Mouse (Mus musculus): ENCODE data around the gene Smarcd1. TPM values are rescaled to one million over a fixed set of nuclear protein-coding genes. Genes with fewer than 3 reads are reported as not detected.

Gene Smarcd1
- total and polyA plus RNA-seq, 2 experiments, result 2.0 to 8.5 TPM

- H3K27me3 ChIP-seq (ENCODE audit: control insufficient read depth, insufficient read depth, low read length), result no peaks in the 10 kb centered on the region
- no peak overlapping the region for H3K9ac ChIP-seq (ENCODE audit: low read depth, low read length)
- DNase-seq (ENCODE audit: extremely low read depth, low read depth, low spot score), result no peak
- no peaks in the 10 kb centered on the region for H3K4me1 ChIP-seq (ENCODE audit: control insufficient read depth, insufficient read depth, low read length)
- no peak overlapping the region for H3K4me3 ChIP-seq (ENCODE audit: insufficient read depth, low read depth, low read length)
- no peak overlapping the region for H3K27ac ChIP-seq (replicated peaks; ENCODE audit: insufficient read depth, low read depth, low read length)
- no peak for TF ChIP-seq POLR2A (IDR thresholded peaks at IDR 0.05; ENCODE audit: extremely low read depth, insufficient read depth, low read length)
- TF ChIP-seq CTCF (IDR thresholded peaks at IDR 0.05; ENCODE audit: low read depth, low read length), result no peak
- H3K36me3 ChIP-seq (ENCODE audit: control insufficient read depth, insufficient read depth, low read length), result no peaks in the 10 kb centered on the region
- H3K79me2 ChIP-seq (ENCODE audit: control insufficient read depth, insufficient read depth, low read length), result no peaks in the 10 kb centered on the region
- 68% methylated on average over 4 of the region's 4 CpGs for WGBS
Measured at GRCm38 (mm10) chr15:99690924-99691323, 11.0 kb upstream of the Smarcd1 start.

DNA sequence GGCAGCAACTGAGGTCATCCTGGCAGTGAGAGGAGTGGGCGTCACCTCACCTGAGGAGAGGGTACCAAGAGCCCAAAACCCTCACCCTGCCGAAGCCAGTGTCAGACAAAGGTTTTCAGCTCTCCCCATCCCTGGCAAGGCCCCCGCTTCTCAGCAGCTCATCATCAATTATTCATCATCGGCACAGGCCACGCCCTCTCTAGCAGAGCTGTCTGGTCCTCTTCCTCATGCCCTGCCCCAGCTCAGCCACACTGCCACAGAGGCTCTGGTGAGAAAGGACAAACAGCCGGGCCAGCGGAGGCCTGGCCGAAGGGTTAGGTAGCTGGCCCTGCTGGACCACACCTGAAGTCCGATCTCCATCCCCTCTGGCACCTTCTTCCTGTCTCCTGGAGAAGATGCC lies 10.0 kb upstream of the Smarcd1 start:
- WGBS, result 68% methylated on average over 9 of the region's 9 CpGs
- Histone ChIP-seq H3K27me3 (ENCODE audit: control insufficient read depth, insufficient read depth, low read length) (no peaks in the 10 kb centered on the region), H3K4me1 (ENCODE audit: control insufficient read depth, insufficient read depth, low read length) (no peaks in the 10 kb centered on the region), H3K27ac (replicated peaks; ENCODE audit: insufficient read depth, low read depth, low read length) (no peak overlapping the region), H3K9ac (ENCODE audit: low read depth, low read length) (no peak overlapping the region), H3K4me3 (ENCODE audit: insufficient read depth, low read depth, low read length) (no peak overlapping the region), H3K36me3 (ENCODE audit: control insufficient read depth, insufficient read depth, low read length) (no peaks in the 10 kb centered on the region), H3K79me2 (ENCODE audit: control insufficient read depth, insufficient read depth, low read length) (no peaks in the 10 kb centered on the region)
- no peak for TF ChIP-seq POLR2A (IDR thresholded peaks at IDR 0.05; ENCODE audit: extremely low read depth, insufficient read depth, low read length)
- TF ChIP-seq CTCF (IDR thresholded peaks at IDR 0.05; ENCODE audit: low read depth, low read length), result no peak
- no peak for DNase-seq (ENCODE audit: extremely low read depth, low read depth, low spot score)

DNA sequence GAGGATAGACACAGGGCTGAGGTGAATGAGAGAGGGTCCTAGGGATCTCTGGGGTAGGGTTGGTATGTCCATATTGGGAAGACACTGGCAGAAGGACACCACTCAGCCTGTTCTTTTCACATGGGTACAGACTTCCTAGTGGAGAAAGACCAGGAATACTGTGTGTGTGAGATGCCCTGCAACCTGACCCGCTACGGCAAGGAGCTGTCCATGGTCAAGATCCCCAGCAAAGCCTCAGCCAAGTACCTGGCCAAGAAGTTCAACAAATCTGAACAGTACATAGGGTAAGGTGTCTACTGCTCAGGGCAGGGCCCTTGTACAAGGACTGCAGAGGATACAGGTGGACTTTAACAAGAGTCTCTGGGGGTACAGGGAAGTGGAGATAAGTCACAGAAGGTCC lies 4.6 kb upstream of the Smarcd1 start:
- Histone ChIP-seq H3K4me3 (ENCODE audit: insufficient read depth, low read depth, low read length) (no peak overlapping the region), H3K4me1 (ENCODE audit: control insufficient read depth, insufficient read depth, low read length) (peaks cover 6% of the 10 kb centered on the region; the same call in 1 of the 2 replicates), H3K9ac (ENCODE audit: low read depth, low read length) (no peak overlapping the region), H3K79me2 (ENCODE audit: control insufficient read depth, insufficient read depth, low read length) (0 out of 2 replicates have a peak, but pooled peaks cover 3% of the 10 kb centered on the region), H3K36me3 (ENCODE audit: control insufficient read depth, insufficient read depth, low read length) (no peaks in the 10 kb centered on the region), H3K27me3 (ENCODE audit: control insufficient read depth, insufficient read depth, low read length) (no peaks in the 10 kb centered on the region), H3K27ac (replicated peaks; ENCODE audit: insufficient read depth, low read depth, low read length) (no peak overlapping the region)
- TF ChIP-seq CTCF (IDR thresholded peaks at IDR 0.05; ENCODE audit: low read depth, low read length) (no peak), POLR2A (IDR thresholded peaks at IDR 0.05; ENCODE audit: extremely low read depth, insufficient read depth, low read length) (no peak)
- no peak for DNase-seq (ENCODE audit: extremely low read depth, low read depth, low spot score)
- WGBS, result 37% methylated on average over 2 of the region's 2 CpGs

- Histone ChIP-seq H3K79me2 (ENCODE audit: control insufficient read depth, insufficient read depth, low read length) (0 out of 2 replicates have a peak, but pooled peaks cover 3% of the 10 kb centered on the region), H3K27me3 (ENCODE audit: control insufficient read depth, insufficient read depth, low read length) (no peaks in the 10 kb centered on the region), H3K9ac (ENCODE audit: low read depth, low read length) (no peak overlapping the region), H3K36me3 (ENCODE audit: control insufficient read depth, insufficient read depth, low read length) (no peaks in the 10 kb centered on the region), H3K4me3 (ENCODE audit: insufficient read depth, low read depth, low read length) (no peak overlapping the region), H3K27ac (replicated peaks; ENCODE audit: insufficient read depth, low read depth, low read length) (no peak overlapping the region), H3K4me1 (ENCODE audit: control insufficient read depth, insufficient read depth, low read length) (peaks cover 6% of the 10 kb centered on the region; the same call in 1 of the 2 replicates)
- 42% methylated on average over 20 of the region's 20 CpGs for WGBS
- TF ChIP-seq CTCF (IDR thresholded peaks at IDR 0.05; ENCODE audit: low read depth, low read length) (no peak), POLR2A (IDR thresholded peaks at IDR 0.05; ENCODE audit: extremely low read depth, insufficient read depth, low read length) (no peak)
- DNase-seq (ENCODE audit: extremely low read depth, low read depth, low spot score), result no peak
Measured at GRCm38 (mm10) chr15:99698533-99699085, 3.3 kb upstream of the Smarcd1 start.

DNA sequence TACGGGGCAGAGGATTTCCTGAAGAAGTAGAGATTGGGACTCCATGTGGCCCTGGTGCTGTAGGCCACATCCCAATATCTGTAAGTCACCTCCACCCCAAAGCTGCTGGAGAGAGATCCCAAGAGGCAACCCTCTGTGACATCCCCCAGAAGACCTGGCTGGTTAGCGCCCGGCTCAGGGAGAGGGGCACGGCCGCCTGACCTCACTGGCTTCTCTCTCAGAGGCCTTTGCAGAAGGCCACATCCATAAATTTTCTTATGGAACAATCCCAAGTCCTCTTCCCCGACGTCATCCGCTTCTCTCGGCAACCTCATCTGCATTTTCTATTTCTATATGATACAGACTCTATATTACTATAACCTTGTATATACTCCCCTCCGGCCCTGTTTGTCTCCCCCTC lies 2.2 kb upstream of the Smarcd1 start:
- 89% methylated on average over 10 of the region's 10 CpGs for WGBS
- Histone ChIP-seq H3K36me3 (ENCODE audit: control insufficient read depth, insufficient read depth, low read length) (no peaks in the 10 kb centered on the region), H3K27ac (replicated peaks; ENCODE audit: insufficient read depth, low read depth, low read length) (no peak overlapping the region), H3K27me3 (ENCODE audit: control insufficient read depth, insufficient read depth, low read length) (no peaks in the 10 kb centered on the region), H3K79me2 (ENCODE audit: control insufficient read depth, insufficient read depth, low read length) (0 out of 2 replicates have a peak, but pooled peaks cover 3% of the 10 kb centered on the region), H3K9ac (ENCODE audit: low read depth, low read length) (no peak overlapping the region), H3K4me3 (ENCODE audit: insufficient read depth, low read depth, low read length) (no peak overlapping the region), H3K4me1 (ENCODE audit: control insufficient read depth, insufficient read depth, low read length) (peaks cover 6% of the 10 kb centered on the region; the same call in 1 of the 2 replicates)
- no peak for DNase-seq (ENCODE audit: extremely low read depth, low read depth, low spot score)
- no peak for TF ChIP-seq CTCF (IDR thresholded peaks at IDR 0.05; ENCODE audit: low read depth, low read length)
- TF ChIP-seq POLR2A (IDR thresholded peaks at IDR 0.05; ENCODE audit: extremely low read depth, insufficient read depth, low read length), result no peak
